Mouse (Mus musculus) urinary bladder, postnatal 14 days (tissue): ENCODE data around the gene Slc17a5.
"Not testable (repeated sequence)": the region's sequence is repeated elsewhere in the genome, so short reads cannot be mapped to it uniquely, and the experiment has no call there.

Source experiments
- DNase-seq: peaks from one replicate; pipeline ENCODE4 v3.0.0; 2021; ENCODE audit warnings: low spot score

Slc17a5 gene

DNA sequence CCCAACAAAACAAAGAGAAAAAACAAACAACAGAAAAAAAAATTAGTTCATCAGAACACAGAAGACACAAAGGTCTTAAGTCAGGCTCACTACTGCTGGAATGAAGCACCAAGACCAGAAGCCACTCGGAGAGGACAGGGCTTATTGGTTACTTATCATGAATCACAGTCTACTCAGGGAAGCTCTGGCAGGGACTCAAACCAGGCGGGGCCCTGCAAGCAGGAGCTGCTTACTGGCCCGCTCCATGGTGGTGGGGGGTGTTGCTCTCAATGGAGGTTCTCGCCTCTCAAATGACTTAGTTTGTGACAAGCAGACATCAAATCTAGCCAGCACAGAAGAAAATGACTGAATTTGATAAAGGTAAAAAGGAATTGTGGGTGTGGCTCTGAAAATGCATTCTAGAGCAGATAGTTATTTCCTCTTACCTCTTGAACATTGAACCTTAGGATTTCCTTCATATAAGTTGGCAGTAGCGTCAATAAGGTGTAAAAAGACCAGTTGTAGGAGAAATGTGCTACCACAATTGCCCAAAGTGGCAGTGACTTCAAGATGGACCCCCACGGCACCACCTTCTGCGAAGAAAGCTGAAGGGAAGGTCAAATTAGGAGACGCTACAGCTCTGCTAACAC is 29.1 kb downstream of the Slc17a5 start:
- peak; percentile 22 for DNase-seq

DNA sequence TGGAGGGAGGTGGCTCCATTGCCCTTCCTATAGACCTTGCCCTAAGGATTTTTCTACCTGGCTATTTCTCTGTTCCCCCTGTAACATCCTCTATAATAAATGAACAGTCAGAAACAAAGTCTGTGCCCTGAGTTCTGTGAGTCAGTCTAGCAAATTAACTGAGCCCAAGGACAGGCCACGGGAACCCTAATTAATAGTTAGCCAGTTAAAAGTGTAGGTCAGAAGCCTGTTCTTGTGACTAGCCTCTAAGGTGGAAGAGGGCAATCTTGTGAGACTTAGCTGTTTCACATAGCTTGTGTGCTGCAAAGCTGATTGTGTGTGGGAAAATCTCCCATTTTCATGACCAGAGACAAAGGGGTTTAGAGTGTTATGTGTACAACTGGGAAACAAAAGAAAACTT is 30.8 kb downstream of the Slc17a5 start:
- no peak for DNase-seq

DNA sequence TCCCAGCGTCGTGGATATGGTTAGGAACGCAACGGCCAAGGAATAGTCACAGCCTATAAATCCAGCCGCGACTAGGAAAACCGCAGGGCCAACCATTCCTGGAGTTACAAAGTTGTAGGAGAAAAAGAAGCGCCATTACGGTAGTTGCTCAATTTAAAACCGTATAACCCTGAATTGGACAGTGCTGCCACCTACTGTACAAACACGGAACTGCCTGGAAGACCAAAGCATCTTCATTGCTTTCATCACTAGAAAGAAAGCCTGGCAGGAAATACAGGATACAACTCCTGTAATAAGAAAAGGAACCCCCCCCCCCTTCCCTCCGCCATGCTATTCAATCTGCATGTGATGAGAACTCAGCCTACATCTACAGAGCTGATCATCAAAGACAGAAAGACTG is 34.9 kb downstream of the Slc17a5 start:
- DNase-seq: peak; percentile 84

DNA sequence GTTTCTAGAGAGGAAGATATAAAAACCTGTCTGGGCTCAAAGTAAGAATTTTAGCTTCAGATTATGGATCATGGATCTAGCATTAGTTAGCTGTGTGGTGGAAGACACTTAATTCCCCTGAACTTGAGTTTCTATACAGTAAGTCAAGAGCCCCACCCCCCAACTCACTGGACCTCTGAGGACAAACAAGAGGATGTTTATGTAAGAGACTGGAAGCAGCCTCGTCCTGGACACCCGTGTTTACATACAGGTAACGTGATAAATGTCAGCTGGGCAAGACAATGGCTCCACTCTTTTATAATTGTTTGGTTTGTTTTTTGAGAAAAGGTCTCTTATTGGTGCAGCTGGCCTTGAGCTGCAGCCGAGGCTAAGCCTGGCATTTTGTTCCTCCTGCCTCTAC is 36.1 kb downstream of the Slc17a5 start:
- DNase-seq: no peak

DNA sequence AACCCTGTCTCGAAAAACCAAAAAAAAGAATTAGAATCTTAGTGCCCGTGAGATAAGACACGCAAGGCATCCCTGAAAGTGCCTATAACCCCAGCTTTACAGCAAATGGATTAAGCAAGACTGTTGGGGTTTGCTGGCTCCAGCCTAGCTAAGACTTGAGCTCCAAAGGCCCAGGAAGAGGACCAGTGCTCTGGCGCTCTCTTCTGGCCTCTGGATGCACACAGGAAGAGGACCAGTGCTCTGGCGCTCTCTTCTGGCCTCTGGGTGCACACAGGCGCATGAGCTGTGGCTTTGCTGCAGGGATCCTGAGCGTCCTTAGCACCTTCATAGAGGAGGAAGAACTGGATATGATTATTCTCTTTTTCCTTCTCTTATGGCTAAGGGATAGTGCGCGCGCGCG is 40.1 kb downstream of the Slc17a5 start:
- no peak for DNase-seq

DNA sequence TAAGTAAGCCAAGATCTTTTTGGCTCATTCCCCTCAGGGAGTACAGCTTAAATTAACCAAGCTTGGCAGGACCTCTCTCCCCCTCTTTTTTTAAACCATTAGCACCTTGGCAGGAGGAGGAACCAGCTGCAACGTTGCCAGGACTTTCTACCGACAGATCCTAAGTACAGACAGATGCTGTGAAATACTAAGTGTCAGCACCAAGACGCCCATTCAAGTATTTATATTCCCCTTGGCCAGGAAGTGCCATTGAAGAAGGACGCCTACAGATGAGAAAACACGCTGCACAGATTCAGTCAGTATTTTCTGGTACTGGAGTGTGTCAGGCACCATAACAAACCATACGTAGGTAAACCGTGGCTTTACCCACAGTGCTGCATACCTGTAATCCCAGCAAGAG is 40.9 kb downstream of the Slc17a5 start:
- DNase-seq: no peak

DNA sequence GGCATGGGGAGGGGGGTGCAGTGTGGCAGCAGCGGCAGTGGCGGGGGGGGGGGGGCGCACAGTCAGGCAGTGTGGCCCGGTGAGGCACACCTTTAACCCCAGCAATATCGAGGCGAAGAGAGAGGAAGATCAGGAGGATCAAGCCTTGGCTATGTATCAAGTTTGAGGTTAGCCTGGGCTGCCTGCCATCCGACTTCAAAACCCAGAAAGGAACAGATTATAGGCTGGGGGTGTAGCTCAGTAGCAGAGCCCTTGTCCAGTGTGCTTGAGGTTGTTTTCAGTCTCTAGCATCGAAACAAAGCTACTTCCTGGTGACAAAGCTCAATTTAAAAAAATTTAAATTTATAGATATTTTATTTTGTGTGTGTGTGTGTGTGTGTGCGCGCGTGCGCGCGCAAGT is 46.1 kb downstream of the Slc17a5 start:
- no peak for DNase-seq

DNA sequence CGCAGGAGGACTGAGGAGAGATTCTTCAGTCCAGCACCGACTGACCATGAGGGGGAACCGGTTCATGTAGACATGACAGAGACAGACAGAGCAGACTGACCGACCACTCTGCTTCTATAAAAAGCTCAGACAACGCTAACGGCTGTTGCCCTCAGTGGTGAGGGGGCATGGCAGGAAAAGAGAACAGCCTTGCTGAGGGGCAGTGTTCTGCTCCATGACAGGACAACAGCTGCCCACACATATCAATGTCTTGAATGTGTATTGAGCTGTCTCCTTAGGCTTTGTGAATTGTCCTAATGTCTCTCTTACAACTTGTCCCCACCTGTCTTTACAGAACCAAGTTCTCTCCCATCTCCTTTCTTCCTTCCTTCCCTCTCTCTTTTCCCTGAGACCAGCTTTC is 49.4 kb downstream of the Slc17a5 start:
- no peak for DNase-seq

DNA sequence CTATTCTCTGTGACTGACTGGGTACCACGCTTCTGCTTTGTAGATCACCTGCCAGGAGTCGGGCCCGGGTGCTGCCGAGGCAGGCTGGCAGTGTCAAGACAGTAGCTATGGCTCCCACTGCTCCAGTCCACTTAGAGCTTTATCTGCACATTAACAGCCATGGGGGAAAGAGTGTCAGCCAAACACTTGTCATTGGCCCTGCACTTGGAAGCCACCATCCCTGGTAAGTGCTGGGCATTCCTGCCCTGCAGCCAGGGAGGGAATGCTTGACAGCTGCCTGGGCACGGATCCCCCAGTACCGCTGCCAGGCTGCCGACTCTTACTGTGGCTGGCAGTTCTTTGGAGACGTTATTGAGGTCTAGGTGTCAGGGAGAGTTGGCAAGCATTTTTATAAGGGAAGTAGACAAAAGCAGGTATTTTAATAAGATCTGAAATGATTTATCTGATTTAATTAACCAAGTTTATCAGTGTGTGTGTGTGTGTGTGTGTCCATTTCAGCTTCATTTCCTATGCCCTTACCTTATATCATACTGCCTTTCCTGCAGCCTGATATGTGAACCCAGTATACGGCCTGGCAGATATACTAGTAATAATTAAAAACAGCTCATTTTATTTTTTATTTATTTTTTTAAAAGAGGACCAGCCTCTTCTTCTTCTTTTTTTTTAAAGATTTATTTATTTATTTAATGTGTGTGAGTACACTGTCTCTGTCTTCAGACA is 50.5 kb downstream of the Slc17a5 start:
- no peak for DNase-seq

DNA sequence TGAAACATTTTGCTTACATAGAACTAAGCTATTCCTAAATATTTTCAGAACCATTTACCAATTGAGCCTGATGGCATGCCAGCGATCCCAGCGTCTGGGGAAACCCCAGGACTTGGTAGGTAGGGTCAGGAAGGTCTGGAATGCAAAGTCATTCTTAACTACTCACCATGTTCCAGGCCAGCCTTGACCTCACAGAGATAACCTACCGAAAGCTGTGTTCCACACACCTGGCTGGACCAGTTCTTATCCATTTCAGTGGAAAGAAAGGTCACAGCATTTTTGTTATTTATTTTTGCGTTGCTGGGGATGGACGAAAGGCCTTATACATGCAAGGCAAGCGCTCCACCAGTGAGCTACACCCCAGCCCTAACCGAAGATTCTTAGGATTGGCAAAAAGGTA is 53.2 kb downstream of the Slc17a5 start:
- DNase-seq: no peak

DNA sequence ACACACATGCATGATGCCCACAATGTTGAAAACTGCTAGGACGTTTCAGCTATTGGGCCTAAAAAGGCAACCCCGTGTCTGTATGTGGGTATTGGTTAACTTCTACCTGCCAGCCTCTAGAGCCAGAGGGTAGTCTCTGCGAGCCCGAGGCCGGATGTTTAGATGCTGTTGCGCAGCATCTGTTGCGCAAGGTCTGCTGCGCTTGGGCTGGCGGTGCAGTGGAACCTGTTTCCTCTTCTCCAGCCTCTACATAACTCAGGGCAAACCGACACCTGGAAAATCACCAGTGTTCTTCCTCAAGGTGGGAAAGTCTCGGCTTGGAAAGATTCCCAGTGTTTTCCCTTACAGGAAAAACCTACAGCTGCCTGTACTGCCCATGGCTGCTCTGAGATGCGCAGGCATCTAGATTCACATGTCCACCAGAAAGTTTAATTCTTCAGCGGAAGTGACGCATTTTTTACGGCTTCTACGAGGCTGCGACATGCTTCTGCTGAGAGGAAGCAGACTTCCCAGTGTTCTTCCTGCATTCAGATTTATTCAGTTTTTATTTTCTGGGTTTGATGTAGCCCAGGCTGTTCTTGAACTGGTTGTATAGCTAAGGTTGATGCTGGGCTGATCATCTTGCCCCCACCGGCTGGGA is 54.4 kb downstream of the Slc17a5 start:
- peak; percentile 73 for DNase-seq

DNA sequence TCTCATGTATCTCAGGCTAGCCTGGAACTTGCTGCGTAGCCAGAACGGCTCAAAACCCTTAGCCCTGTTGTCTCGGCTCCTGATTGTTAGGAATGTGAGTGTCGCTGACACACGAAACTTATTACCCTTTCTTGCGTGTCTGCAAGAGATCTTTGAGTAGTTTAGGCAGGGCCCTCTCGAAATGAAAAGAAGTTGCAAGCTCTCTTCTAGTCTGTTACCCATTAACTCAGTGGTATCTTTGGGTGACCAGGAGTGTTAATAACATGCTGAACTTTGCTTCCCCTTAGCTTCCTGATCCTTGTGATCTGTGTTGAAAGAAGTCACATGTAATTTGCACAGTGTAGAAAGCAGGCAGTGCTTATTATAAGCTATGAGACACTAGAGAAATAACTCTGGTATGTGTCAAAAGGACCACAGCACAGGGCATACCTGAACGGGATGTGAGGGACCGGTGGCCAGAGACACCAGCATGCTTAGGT is 55.5 kb downstream of the Slc17a5 start:
- DNase-seq: no peak

DNA sequence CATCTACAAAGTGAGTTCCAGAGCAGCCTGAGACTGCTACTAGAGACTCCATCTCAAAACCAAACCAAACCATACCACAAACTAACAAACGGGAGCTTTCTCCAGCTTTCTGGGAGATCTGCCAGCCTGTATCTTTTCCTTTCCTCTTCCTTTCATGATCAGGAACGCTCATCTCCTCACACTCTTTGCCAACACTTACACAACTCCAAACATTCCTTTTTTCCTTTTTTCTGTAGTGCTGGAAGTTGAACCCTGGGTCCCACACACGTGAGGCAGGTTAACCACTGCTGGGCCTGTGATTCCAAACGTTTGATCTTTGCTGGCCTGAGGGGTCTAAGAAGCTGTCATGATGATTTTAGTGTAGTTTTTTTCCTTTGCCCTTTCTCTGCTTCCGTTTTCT is 56.0 kb downstream of the Slc17a5 start:
- DNase-seq: no peak

DNA sequence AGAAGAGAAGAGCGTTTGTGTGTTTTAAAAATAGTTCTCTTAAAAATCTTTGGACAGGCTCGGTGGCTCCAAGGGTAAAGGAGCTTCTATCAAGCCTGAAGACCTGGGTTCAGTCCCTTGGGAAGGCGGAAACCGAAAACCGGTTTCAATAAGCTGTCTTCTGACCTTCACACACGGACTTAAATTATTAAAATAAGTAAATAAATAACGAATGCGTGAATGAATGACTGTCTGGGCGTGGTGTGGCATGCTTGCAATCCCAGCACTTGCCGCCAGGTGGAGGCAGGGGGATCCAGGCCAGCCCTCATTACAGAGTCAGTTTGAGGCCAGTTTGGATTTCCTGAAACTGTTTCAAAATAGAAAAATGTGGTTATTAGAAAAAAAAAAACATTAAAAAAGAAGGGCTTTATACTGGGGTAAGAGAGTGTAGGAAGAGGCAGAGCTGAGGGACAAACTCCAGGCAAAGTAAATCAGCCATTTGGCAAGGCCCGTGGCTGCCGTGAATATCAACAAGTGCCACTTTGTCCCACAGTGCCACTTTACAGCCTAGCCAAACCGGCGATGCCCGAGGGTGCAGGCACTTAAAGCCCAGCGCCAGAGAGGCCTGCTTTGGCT is 60.0 kb downstream of the Slc17a5 start:
- peak; percentile 86 for DNase-seq

DNA sequence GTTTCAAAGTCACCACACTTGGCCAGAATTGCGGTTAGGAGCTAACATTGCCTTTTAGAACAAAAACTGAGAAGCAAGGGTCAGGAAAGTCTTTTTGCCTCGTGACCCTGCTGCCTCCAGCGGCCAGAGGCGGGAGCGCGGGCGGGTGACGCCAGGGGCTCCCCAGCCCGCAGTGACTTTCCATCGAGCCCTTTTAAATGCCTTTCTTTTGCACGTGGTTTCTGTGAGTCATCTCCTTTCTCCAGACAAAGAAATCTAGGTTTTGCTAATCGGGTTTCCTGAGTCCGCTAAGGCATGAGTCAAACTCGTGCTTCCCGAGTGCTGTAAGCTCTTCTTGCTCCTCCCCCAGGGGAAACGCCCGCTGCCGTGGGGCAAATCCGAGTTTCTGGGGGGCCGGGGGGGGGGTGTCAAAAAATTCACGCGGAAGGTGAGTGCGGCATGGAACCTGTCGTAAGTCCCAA is 60.5 kb downstream of the Slc17a5 start:
- DNase-seq: peak; percentile 88

DNA sequence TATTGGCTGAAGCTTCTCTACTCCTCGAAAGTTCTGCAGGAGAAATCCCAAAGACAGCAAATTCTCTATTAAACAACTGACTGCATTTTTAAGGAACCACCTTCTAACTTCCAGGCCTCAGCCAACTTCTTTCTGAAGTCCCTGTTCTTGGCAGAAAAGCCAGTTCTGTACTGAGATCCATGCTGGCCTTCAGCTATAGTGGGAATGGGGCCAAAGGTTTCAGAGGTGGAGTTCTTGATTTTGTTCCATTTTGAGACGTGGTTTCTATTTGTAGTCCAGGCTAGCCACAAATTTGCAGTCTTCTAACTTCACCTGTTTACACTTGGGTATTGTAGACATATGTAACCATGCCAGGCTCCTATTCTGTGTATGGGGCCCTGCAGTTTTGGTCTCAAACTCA is 61.6 kb downstream of the Slc17a5 start:
- no peak for DNase-seq

DNA sequence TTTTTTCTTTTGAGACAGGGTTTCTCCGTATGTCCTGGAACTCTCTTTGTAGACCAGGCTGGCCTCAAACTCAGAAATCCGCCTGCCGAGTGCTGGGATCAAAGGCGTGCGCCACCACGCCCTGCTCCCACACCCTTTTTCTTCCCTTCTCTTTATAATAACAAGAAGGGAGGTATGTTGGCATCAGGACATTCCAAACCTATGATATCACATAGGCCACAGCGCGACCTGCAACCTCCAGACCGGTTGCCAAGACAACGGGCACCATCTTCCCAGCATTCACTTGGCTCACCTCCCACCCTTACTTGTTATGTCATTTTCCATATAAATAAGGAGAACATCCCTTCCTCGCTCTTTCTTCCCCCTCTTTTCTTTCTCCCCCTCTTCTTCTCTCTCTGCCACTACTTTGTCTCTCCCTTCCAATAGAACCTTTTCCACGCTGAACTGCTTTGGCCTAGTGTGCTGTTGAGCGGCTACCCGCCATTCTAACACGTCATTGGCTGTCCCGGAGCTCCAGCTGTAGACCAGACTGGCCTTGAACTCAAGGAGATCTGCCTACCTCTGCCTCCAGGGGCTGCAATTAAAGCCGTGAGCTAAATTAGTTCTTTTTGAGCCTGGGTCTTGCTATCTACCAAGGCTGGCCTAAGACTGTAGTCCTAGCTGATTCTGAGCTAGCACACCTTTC is 62.2 kb downstream of the Slc17a5 start:
- DNase-seq: no peak

DNA sequence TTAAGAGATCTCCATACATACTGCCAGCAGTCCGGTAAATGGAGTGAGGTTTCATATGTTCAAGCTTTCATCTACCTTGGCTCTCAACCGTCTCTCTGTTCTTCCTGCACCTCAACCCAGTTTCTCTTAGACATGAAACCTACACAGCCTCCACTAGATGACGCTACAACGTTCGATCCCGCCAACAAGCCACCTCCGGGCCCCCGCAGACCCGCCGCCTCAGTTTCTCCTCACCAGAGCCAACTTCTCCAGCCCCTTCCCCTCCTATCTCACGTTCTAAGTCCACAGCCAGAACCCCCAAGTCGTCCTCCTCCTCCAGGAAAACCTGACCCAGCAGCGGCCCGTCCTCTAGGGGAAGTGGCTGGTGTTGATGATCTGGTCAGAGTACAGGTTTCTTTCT is 66.2 kb downstream of the Slc17a5 start:
- DNase-seq: no peak

DNA sequence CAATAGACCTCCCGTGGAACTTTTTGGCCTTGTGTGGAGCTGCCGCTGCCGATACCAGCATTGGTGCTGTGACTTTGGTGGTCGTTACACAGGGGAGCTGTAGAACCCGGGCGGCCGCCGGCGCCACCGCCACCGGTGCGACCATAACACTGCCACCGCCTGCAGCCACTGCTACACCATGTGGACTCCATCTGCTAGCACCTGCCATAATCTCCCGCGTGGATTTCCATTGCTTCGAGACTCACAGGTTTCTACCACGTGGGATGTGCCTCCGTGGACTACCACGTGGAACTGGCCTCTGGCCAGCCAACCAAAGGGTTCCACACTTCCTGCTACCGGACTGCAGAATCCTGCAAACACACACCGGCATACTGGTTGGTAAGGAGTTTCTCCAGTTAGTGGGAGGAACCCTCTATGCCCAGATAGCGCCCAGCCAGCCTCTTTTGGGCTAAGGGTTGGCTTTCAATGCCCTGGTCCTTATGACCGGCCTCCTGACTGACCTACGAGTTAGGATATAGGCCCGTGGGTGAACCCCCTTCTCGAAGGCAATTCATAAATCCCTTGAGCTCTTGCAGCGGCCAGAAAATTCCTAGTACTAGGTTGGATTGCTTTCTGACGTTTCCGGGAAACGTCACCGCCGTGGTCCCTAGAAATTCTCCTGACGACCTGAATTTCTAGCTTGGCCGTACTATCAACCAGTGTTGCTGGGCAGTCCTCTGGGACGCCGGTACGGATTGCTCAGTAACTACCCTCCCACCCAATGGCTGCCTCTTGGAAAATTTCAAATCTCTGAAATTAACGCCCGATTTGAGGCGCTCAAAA is 66.8 kb downstream of the Slc17a5 start:
- peak; percentile 54 for DNase-seq

DNA sequence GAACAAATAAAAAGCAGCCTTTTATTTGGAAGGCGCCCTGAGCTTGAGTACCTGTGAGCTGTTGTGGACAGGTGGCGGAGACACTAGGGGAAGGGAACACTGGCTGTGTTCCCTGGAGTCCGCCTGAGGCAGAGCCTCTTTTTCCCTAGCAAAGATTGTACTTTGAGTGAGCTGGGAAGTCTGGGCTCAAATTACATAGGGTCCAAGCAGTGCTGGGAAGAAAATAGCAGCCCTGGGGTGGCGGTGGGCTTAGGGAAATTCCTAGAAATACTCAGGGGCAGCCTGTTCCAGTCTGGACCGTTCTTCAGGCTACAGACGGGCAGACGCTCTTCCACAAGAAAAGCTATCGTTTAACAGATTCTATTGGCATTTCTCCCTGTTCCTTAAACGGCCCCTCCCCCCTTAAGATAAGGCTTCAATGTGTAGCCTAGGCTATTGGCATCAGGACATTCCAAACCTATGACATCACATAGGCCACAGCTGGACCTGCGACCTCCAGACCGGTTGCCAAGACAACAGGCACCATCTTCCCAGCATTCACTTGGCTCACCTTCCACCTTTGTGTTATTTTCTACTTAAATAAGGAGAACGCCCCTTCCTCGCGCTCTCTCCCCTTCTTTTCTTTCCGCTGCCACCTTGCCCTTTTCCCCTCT is 67.6 kb downstream of the Slc17a5 start:
- DNase-seq: no peak

DNA sequence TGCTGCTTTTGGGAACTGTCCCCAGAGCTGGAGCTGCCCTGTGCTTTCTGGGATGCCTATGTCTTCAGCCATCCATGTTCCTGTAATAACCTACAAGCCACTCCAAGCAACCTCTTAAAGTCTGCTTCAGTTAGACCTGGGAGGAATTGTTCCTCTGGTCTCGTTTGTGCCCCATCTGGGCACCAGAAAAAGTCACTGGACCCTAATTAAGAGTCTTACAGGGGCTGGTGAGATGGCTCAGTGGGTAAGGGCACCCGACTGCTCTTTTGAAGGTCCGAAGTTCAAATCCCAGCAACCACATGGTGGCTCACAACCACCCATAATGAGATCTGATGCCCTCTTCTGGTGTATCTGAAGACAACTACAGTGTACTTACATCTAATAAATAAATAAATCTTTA is 70.6 kb downstream of the Slc17a5 start:
- not testable (repeated sequence) for DNase-seq
